Mouse (Mus musculus) embryonic facial prominence, embryonic 14.5 days (tissue): ENCODE measurements around the gene Gpi1. TPM values are rescaled to one million over a fixed set of nuclear protein-coding genes. Genes with fewer than 3 reads are reported as not detected.

Experiments
- ATAC-seq: fragments of 200-750 bp; cut with Nextera tagmentation; 2 replicates; pipeline ENCODE4 v1.8.0; 2017; ENCODE audit warnings: low read depth, moderate number of reproducible peaks, moderate TSS enrichment
- DNase-seq: peaks from one replicate; pipeline ENCODE4 v3.0.0-alpha.2; 2015; ENCODE audit warnings: low spot score
- H3K27ac ChIP-seq: fragments of 300-500 bp; sonication (generic); replicated peaks from 2 replicates; pipeline ENCODE4 v1.5.1; 2014; ENCODE audit warnings: low read depth, mild to moderate bottlenecking, low read length, moderate library complexity
- H3K27me3 ChIP-seq: fragments of 300-500 bp; sonication (generic); replicated peaks from 2 replicates; pipeline ENCODE4 v1.6.1; 2014; ENCODE audit warnings: low read length; ENCODE audit not compliant: control insufficient read depth, insufficient read depth
- H3K36me3 ChIP-seq: fragments of 300-500 bp; sonication (generic); 2 replicates; pipeline ENCODE4 v1.6.1; 2014; ENCODE audit warnings: low read length, mixed read lengths; ENCODE audit not compliant: control insufficient read depth, insufficient read depth
- H3K4me1 ChIP-seq: fragments of 300-500 bp; sonication (generic); 2 replicates; pipeline ENCODE4 v1.6.1; 2014; ENCODE audit warnings: antibody characterized with exemption, low read length; ENCODE audit not compliant: control insufficient read depth, insufficient read depth
- H3K4me2 ChIP-seq: fragments of 300-500 bp; sonication (generic); 2 replicates; pipeline ENCODE4 v1.6.1; 2014; ENCODE audit warnings: low read depth, mild to moderate bottlenecking, low read length, moderate library complexity, mixed read lengths
- H3K4me3 ChIP-seq: fragments of 300-500 bp; sonication (generic); 2 replicates; pipeline ENCODE4 v1.5.1; 2014; ENCODE audit warnings: low read depth, mild to moderate bottlenecking, low read length
- H3K9ac ChIP-seq: fragments of 300-500 bp; sonication (generic); 2 replicates; pipeline ENCODE4 v1.6.1; 2014; ENCODE audit warnings: low read depth, mild to moderate bottlenecking, low read length, moderate library complexity, mixed read lengths
- H3K9me3 ChIP-seq: fragments of 300-500 bp; sonication (generic); 2 replicates; pipeline ENCODE4 v1.6.1; 2016; ENCODE audit warnings: low read length; ENCODE audit not compliant: control insufficient read depth
- WGBS: fragments of 180-500 bp; shearing (Covaris S2); extraction: QIAGEN DNeasy Blood & Tissue Kit; methylation state at CpG from one replicate; pipeline ENCODE4 v1.1.7; 2014; 5-methylcytosine and 5-hydroxymethylcytosine counted together
- polyA plus RNA-seq: library from polyadenylated mRNA; unstranded; fragments of >200 nt; fragmentation: Nextera tagmentation; extraction: Ambion mirVana; gene quantifications from 2 replicates; pipeline ENCODE4 v1.2.1, GENCODE M21; 2014

Gpi1 gene
- 313 and 332 TPM in 2 replicates for polyA plus RNA-seq

- no peaks in the 10 kb centered on the region for H3K9me3 ChIP-seq
- H3K4me1 ChIP-seq, result peaks cover 27% of the 10 kb centered on the region
- H3K36me3 ChIP-seq, result peaks cover 35% of the 10 kb centered on the region
- H3K4me2 ChIP-seq, result peak within 1 kb of the TSS; percentile 81
- H3K9ac ChIP-seq, result peak within 1 kb of the TSS; percentile 68
- WGBS, result 0% methylated on average over 6 of the region's 39 CpGs
- peak within 1 kb of the TSS; percentile 83 for H3K27ac ChIP-seq
- DNase-seq (peak; percentile 94), ATAC-seq (peak; percentile 72)
- H3K27me3 ChIP-seq, result no peaks in the 10 kb centered on the region
- peak within 1 kb of the TSS; percentile 69 for H3K4me3 ChIP-seq
Observed at GRCm38 (mm10) chr7:34230116-34230515, at the start of gene Gpi1. TSS of gene Gpi1 (minus strand) at chr7:34230336.

GRCm38 (mm10) chr7:34277656-34278055 lies 47.5 kb upstream of the Gpi1 start:
- ATAC-seq, result no peak
- Histone ChIP-seq H3K9ac (no peak overlapping the region), H3K27ac (no peak overlapping the region), H3K4me2 (no peak overlapping the region), H3K9me3 (no peaks in the 10 kb centered on the region), H3K36me3 (peaks cover 4% of the 10 kb centered on the region; the same call in 1 of the 2 replicates), H3K4me3 (no peak overlapping the region), H3K4me1 (no peaks in the 10 kb centered on the region), H3K27me3 (no peaks in the 10 kb centered on the region)
- no peak for DNase-seq
- WGBS, result 73% methylated on average over 2 of the region's 2 CpGs

GRCm38 (mm10) chr7:34276066-34276465 lies 45.9 kb upstream of the Gpi1 start:
- no peak overlapping the region for H3K4me3 ChIP-seq
- H3K9me3 ChIP-seq, result no peaks in the 10 kb centered on the region
- WGBS, result 98% methylated on average over 3 of the region's 3 CpGs
- no peak for ATAC-seq
- H3K4me1 ChIP-seq, result no peaks in the 10 kb centered on the region
- H3K27me3 ChIP-seq, result no peaks in the 10 kb centered on the region
- no peak overlapping the region for H3K27ac ChIP-seq
- peaks cover 3% of the 10 kb centered on the region; the same call in 1 of the 2 replicates for H3K36me3 ChIP-seq
- H3K9ac ChIP-seq, result no peak overlapping the region
- no peak overlapping the region for H3K4me2 ChIP-seq
- DNase-seq, result no peak

- Histone ChIP-seq H3K4me1 (peaks cover 13% of the 10 kb centered on the region), H3K9ac (no peak overlapping the region), H3K9me3 (no peaks in the 10 kb centered on the region), H3K4me2 (no peak overlapping the region), H3K27ac (no peak overlapping the region), H3K27me3 (no peaks in the 10 kb centered on the region), H3K36me3 (peaks cover 3% of the 10 kb centered on the region; the same call in 1 of the 2 replicates), H3K4me3 (no peak overlapping the region)
- DNase-seq, result no peak
- no peak for ATAC-seq
- WGBS, result 46% methylated on average over 4 of the region's 4 CpGs
Observed at GRCm38 (mm10) chr7:34272465-34272864, 42.3 kb upstream of the Gpi1 start.

- Histone ChIP-seq H3K4me1 (peaks cover 13% of the 10 kb centered on the region), H3K27me3 (no peaks in the 10 kb centered on the region), H3K9ac (no peak overlapping the region), H3K4me2 (no peak overlapping the region), H3K27ac (peak overlapping the region; percentile 59; the same call in 1 of the 2 replicates), H3K9me3 (no peaks in the 10 kb centered on the region), H3K36me3 (peaks cover 3% of the 10 kb centered on the region; the same call in 1 of the 2 replicates), H3K4me3 (no peak overlapping the region)
- ATAC-seq (no peak), DNase-seq (peak; percentile 30)
- WGBS, result 37% methylated on average over 1 of the region's 1 CpGs
Observed at GRCm38 (mm10) chr7:34268463-34268862, 38.3 kb upstream of the Gpi1 start.

GRCm38 (mm10) chr7:34266421-34266820 lies 36.3 kb upstream of the Gpi1 start:
- no peak overlapping the region for H3K27ac ChIP-seq
- ATAC-seq, result no peak

GRCm38 (mm10) chr7:34265876-34266346 lies 35.8 kb upstream of the Gpi1 start:
- Histone ChIP-seq H3K27me3 (no peaks in the 10 kb centered on the region), H3K4me2 (no peak overlapping the region), H3K9me3 (no peaks in the 10 kb centered on the region), H3K36me3 (peaks cover 25% of the 10 kb centered on the region), H3K9ac (no peak overlapping the region), H3K4me3 (no peak overlapping the region), H3K4me1 (peaks cover 13% of the 10 kb centered on the region), H3K27ac (no peak overlapping the region)
- no peak for ATAC-seq
- 57% methylated on average over 5 of the region's 5 CpGs for WGBS
- DNase-seq, result peak; percentile 70

More at GRCm38 (mm10) chr7:34266421-34266820, 36.3 kb upstream of the Gpi1 start:
- Histone ChIP-seq H3K9me3 (no peaks in the 10 kb centered on the region), H3K4me2 (no peak overlapping the region), H3K4me3 (no peak overlapping the region), H3K4me1 (peaks cover 13% of the 10 kb centered on the region), H3K36me3 (peaks cover 22% of the 10 kb centered on the region), H3K27me3 (no peaks in the 10 kb centered on the region), H3K9ac (no peak overlapping the region)
- no peak for DNase-seq

GRCm38 (mm10) chr7:34263437-34263836 lies 33.3 kb upstream of the Gpi1 start:
- no peak overlapping the region for H3K4me3 ChIP-seq
- peaks cover 40% of the 10 kb centered on the region for H3K36me3 ChIP-seq
- no peaks in the 10 kb centered on the region for H3K27me3 ChIP-seq
- H3K9ac ChIP-seq, result no peak overlapping the region
- WGBS, result 77% methylated on average over 5 of the region's 5 CpGs
- H3K4me2 ChIP-seq, result no peak overlapping the region
- no peak for DNase-seq
- no peak overlapping the region for H3K27ac ChIP-seq
- H3K4me1 ChIP-seq, result peaks cover 6% of the 10 kb centered on the region
- H3K9me3 ChIP-seq, result no peaks in the 10 kb centered on the region
- ATAC-seq, result no peak

- Histone ChIP-seq H3K36me3 (peaks cover 72% of the 10 kb centered on the region), H3K27ac (0 out of 2 replicates have a peak overlapping the region, but pooled peaks have one; percentile 4)
- peak; percentile 23 for DNase-seq
Observed at GRCm38 (mm10) chr7:34258407-34258806, 28.3 kb upstream of the Gpi1 start.

More at GRCm38 (mm10) chr7:34258407-34258806, 28.3 kb upstream of the Gpi1 start:
- ATAC-seq, result no peak
- 44% methylated on average over 1 of the region's 1 CpGs for WGBS
- Histone ChIP-seq H3K9ac (no peak overlapping the region), H3K4me3 (no peak overlapping the region), H3K9me3 (no peaks in the 10 kb centered on the region), H3K4me2 (no peak overlapping the region), H3K27me3 (no peaks in the 10 kb centered on the region), H3K4me1 (peaks cover 5% of the 10 kb centered on the region; the same call in 1 of the 2 replicates)
